Mouse (Mus musculus) MEL (cell line): Measurements from ENCODE around the gene Abca7. TPM values are rescaled to one million over a fixed set of nuclear protein-coding genes. Genes with fewer than 3 reads are reported as not detected.

ENCODE experiments used
- DNase-seq: peaks from one replicate; pipeline ENCODE4 v3.0.0; 2011; ENCODE audit warnings: low read depth, low spot score
- H3K27ac ChIP-seq: 2 replicates; pipeline ENCODE4 v1.5.1; 2012; ENCODE audit warnings: low read depth, mild to moderate bottlenecking, control low read depth, low read length, moderate library complexity; ENCODE audit not compliant: control insufficient read depth
- H3K27me3 ChIP-seq, 2 experiments: fragments of 150-350 bp in 1 of 2; sonication (generic) in 1 of 2; 2 replicates each; pipeline ENCODE4 v1.6.1; 2012; ENCODE audit warnings: low read length in 2 of 2, mild to moderate bottlenecking in 2 of 2, improper control_type of control experiment in 1 of 2, moderate library complexity in 1 of 2; ENCODE audit not compliant: insufficient read depth in 2 of 2, control insufficient read depth in 1 of 2
- H3K36me3 ChIP-seq, 2 experiments: 2 replicates each; pipeline ENCODE4 v1.6.1; 2012 to 2014; ENCODE audit warnings: low read length in 2 of 2, improper control_type of control experiment in 1 of 2, inconsistent platforms in 1 of 2, mild to moderate bottlenecking in 1 of 2; ENCODE audit not compliant: insufficient read depth in 2 of 2, control insufficient read depth in 1 of 2
- H3K4me1 ChIP-seq, 2 experiments: fragments of 150-350 bp in 1 of 2; sonication (generic) in 1 of 2; 2 replicates each; pipeline ENCODE4 v1.6.1; 2012; ENCODE audit warnings: low read length in 2 of 2, improper control_type of control experiment in 1 of 2, mild to moderate bottlenecking in 1 of 2; ENCODE audit not compliant: insufficient read depth in 2 of 2, control insufficient read depth in 1 of 2
- H3K4me3 ChIP-seq, 2 experiments: fragments of 150-350 bp in 1 of 2; sonication (generic) in 1 of 2; 2 replicates each; pipeline ENCODE4 v1.5.1; 2012; ENCODE audit warnings: low read depth in 2 of 2, low read length in 2 of 2, mild to moderate bottlenecking in 2 of 2, moderate library complexity in 2 of 2, control low read depth in 1 of 2, improper control_type of control experiment in 1 of 2; ENCODE audit not compliant: control insufficient read depth in 1 of 2, insufficient read depth in 1 of 2
- H3K79me2 ChIP-seq: 2 replicates; pipeline ENCODE4 v1.6.1; 2012; ENCODE audit warnings: mild to moderate bottlenecking, low read length, moderate library complexity; ENCODE audit not compliant: control insufficient read depth, poor library complexity, insufficient read depth
- H3K9ac ChIP-seq: 2 replicates; pipeline ENCODE4 v1.6.1; 2012; ENCODE audit warnings: low read depth, mild to moderate bottlenecking, control low read depth, low read length, moderate library complexity; ENCODE audit not compliant: control insufficient read depth, poor library complexity, severe bottlenecking
- H3K9me3 ChIP-seq: fragments of 150-350 bp; sonication (generic); replicated peaks from 2 replicates; pipeline ENCODE4 v1.6.1; 2012; ENCODE audit warnings: mild to moderate bottlenecking, low read length, improper control_type of control experiment, moderate library complexity; ENCODE audit not compliant: insufficient read depth
- CTCF ChIP-seq, 3 experiments: IDR thresholded peaks in 2 of 3; conservative IDR thresholded peaks in 1 of 3; 2 replicates each; pipeline ENCODE4 v1.5.1; 2011 to 2012; ENCODE audit warnings: low read length in 3 of 3, low read depth in 2 of 3, mild to moderate bottlenecking in 2 of 3, improper control_type of control experiment in 1 of 3, inconsistent platforms in 1 of 3, mixed read lengths in 1 of 3, moderate library complexity in 1 of 3; ENCODE audit not compliant: control insufficient read depth in 1 of 3, insufficient read depth in 1 of 3, poor library complexity in 1 of 3, severe bottlenecking in 1 of 3
- ELF1 ChIP-seq: IDR thresholded peaks from 2 replicates; pipeline ENCODE4 v1.6.1; 2014; ENCODE audit warnings: low read depth, mild to moderate bottlenecking, inconsistent platforms, low read length, improper control_type of control experiment, moderate library complexity
- EP300 ChIP-seq, 2 experiments: IDR thresholded peaks; 2 replicates each; pipeline ENCODE4 v1.6.1; 2011; ENCODE audit warnings: improper control_type of control experiment in 2 of 2, low read length in 2 of 2, low read depth in 1 of 2, mild to moderate bottlenecking in 1 of 2
- ETS1 ChIP-seq: IDR thresholded peaks from 2 replicates; pipeline ENCODE4 v1.6.1; 2012; ENCODE audit warnings: low read depth, mild to moderate bottlenecking, inconsistent platforms, low read length, improper control_type of control experiment, moderate library complexity
- GATA1 ChIP-seq: IDR thresholded peaks from 2 replicates; pipeline ENCODE4 v1.6.1; 2011; ENCODE audit warnings: low read depth, low read length, improper control_type of control experiment
- HCFC1 ChIP-seq: IDR thresholded peaks from 2 replicates; pipeline ENCODE4 v1.6.1; 2012; ENCODE audit warnings: low read depth, mild to moderate bottlenecking, inconsistent platforms, low read length, improper control_type of control experiment, moderate library complexity
- JUND ChIP-seq: IDR thresholded peaks from 2 replicates; pipeline ENCODE4 v1.6.1; 2011; ENCODE audit warnings: low read depth, mild to moderate bottlenecking, improper control_type of control experiment, low read length
- MYC ChIP-seq: IDR thresholded peaks from 2 replicates; pipeline ENCODE4 v1.6.1; 2011; ENCODE audit warnings: low read depth, mild to moderate bottlenecking, low read length, improper control_type of control experiment, moderate library complexity
- NELFE ChIP-seq: IDR thresholded peaks from 2 replicates; pipeline ENCODE4 v1.6.1; 2011; ENCODE audit warnings: low read depth, low read length, improper control_type of control experiment
- NRF1 ChIP-seq: IDR thresholded peaks from 2 replicates; pipeline ENCODE4 v1.6.1; 2014; ENCODE audit warnings: low read depth, mild to moderate bottlenecking, inconsistent platforms, low read length, improper control_type of control experiment, moderate library complexity; ENCODE audit not compliant: poor library complexity, insufficient read depth, severe bottlenecking
- POLR2A ChIP-seq, 2 experiments: IDR thresholded peaks; 2 replicates each; pipeline ENCODE4 v1.6.1; 2011 to 2012; ENCODE audit warnings: low read length in 2 of 2, mild to moderate bottlenecking in 2 of 2, control low read depth in 1 of 2, improper control_type of control experiment in 1 of 2, low read depth in 1 of 2, moderate library complexity in 1 of 2; ENCODE audit not compliant: control insufficient read depth in 1 of 2, insufficient read depth in 1 of 2, poor library complexity in 1 of 2
- POLR2AphosphoS2 ChIP-seq: IDR thresholded peaks from 2 replicates; pipeline ENCODE4 v1.6.1; 2011; ENCODE audit warnings: low read length, improper control_type of control experiment
- RAD21 ChIP-seq: IDR thresholded peaks from 2 replicates; pipeline ENCODE4 v1.6.1; 2011; ENCODE audit warnings: mild to moderate bottlenecking, low read depth, low read length, improper control_type of control experiment
- RCOR1 ChIP-seq: IDR thresholded peaks from 2 replicates; pipeline ENCODE4 v1.6.1; 2012; ENCODE audit warnings: low read depth, mild to moderate bottlenecking, inconsistent platforms, low read length, improper control_type of control experiment
- SMC3 ChIP-seq: IDR thresholded peaks from 2 replicates; pipeline ENCODE4 v1.6.1; 2011; ENCODE audit warnings: low read depth, low read length, improper control_type of control experiment
- TBP ChIP-seq: IDR thresholded peaks from 2 replicates; pipeline ENCODE4 v1.8.0; 2011; ENCODE audit warnings: low read depth, low read length, improper control_type of control experiment
- UBTF ChIP-seq: IDR thresholded peaks from 2 replicates; pipeline ENCODE4 v1.6.1; 2012; ENCODE audit warnings: low read depth, mild to moderate bottlenecking, inconsistent platforms, low read length, improper control_type of control experiment, moderate library complexity, borderline replicate concordance; ENCODE audit not compliant: insufficient read depth
- USF2 ChIP-seq, 2 experiments: IDR thresholded peaks; 2 replicates each; pipeline ENCODE4 v1.6.1; 2011 to 2012; ENCODE audit warnings: improper control_type of control experiment in 2 of 2, low read length in 2 of 2, borderline replicate concordance in 1 of 2, inconsistent platforms in 1 of 2, low read depth in 1 of 2, mild to moderate bottlenecking in 1 of 2; ENCODE audit not compliant: insufficient read depth in 1 of 2
- polyA plus RNA-seq, 2 experiments: library from polyadenylated mRNA; stranded (reverse) in 1 of 2; unstranded in 1 of 2; fragments of >175 nt in 1 of 2; fragments of >200 nt in 1 of 2; gene quantifications; 2 replicates each; pipeline versions ENCODE4 v1.2.1 to v1.2.4; 2012; ENCODE audit warnings: low replicate concordance in 2 of 2, low read depth in 1 of 2; ENCODE audit not compliant: insufficient read length in 2 of 2, insufficient read depth in 1 of 2, missing spikeins in 1 of 2
- total RNA-seq: library from RNA; depleted of rRNA; stranded (reverse); fragments of 300-350 nt; gene quantifications from 2 replicates; pipeline ENCODE4 v1.2.3, GENCODE M21; 2012

The Abca7 gene
- total and polyA plus RNA-seq, 3 experiments, result 7.7 to 16.8 TPM; not detected in 1

- H3K4me1 ChIP-seq, result peaks cover 14 to 28% of the 10 kb centered on the region in 2 experiments
- TF ChIP-seq CTCF (IDR thresholded peaks at IDR 0.05 in 2 of 3, conservative IDR thresholded peaks at IDR 0.05 in 1 of 3; ENCODE audit: control insufficient read depth in 1 of 3, insufficient read depth in 1 of 3, low read depth in 2 of 3, low read length in 3 of 3, poor library complexity in 1 of 3, severe bottlenecking in 1 of 3) (peak; percentile 39 to 65 (median 59); a peak in 5 of 6 replicates), RAD21 (peak; percentile 54), JUND (no peak), SMC3 (peak; percentile 36)
- TF ChIP-seq, all 39 proteins: peak for 3
- H3K9me3 ChIP-seq, result no peaks in the 10 kb centered on the region
- no peak overlapping the region for H3K4me3 ChIP-seq
- no peak overlapping the region for H3K27ac ChIP-seq
- H3K9ac ChIP-seq, result no peak overlapping the region
- H3K79me2 ChIP-seq, result peaks cover under 1% of the 10 kb centered on the region; the same call in 1 of the 2 replicates
- H3K27me3 ChIP-seq, result no peaks in the 10 kb centered on the region
- peaks cover 0 to 16% of the 10 kb centered on the region in 2 experiments; a peak in 2 of 4 replicates for H3K36me3 ChIP-seq
- no peak for DNase-seq
Observed at GRCm38 (mm10) chr10:79991548-79991947, 4.7 kb upstream of the Abca7 start.

GRCm38 (mm10) chr10:79994397-79995115 is 1.7 kb upstream of the Abca7 start:
- H3K4me3 ChIP-seq, result peak overlapping the region; percentile 3 to 17
- H3K4me1 ChIP-seq, result peaks cover 14 to 26% of the 10 kb centered on the region in 2 experiments
- H3K9ac ChIP-seq, result peak overlapping the region; percentile 66
- H3K27me3 ChIP-seq, result no peaks in the 10 kb centered on the region
- peaks cover 5% of the 10 kb centered on the region; the same call in 1 of the 2 replicates for H3K79me2 ChIP-seq
- DNase-seq, result peak; percentile 76
- H3K36me3 ChIP-seq, result peaks cover 0 to 17% of the 10 kb centered on the region in 2 experiments; a peak in 2 of 4 replicates
- no peaks in the 10 kb centered on the region for H3K9me3 ChIP-seq
- TF ChIP-seq ETS1, result peak; percentile 28; the same call in 1 of the 2 replicates
- TF ChIP-seq HCFC1, result peak; percentile 13; the same call in 1 of the 2 replicates
- peak in 1 of 2 experiments; percentile 29; a peak in 1 of 4 replicates for TF ChIP-seq POLR2A (IDR thresholded peaks at IDR 0.05; ENCODE audit: control insufficient read depth in 1 of 2, insufficient read depth in 1 of 2, low read depth in 1 of 2, low read length in 2 of 2, poor library complexity in 1 of 2)
- TF ChIP-seq TBP, result peak; percentile 59
- TF ChIP-seq ELF1, result peak; percentile 50
- TF ChIP-seq GATA1, result peak; percentile 10; the same call in 1 of the 2 replicates
- 0 out of 2 replicates have a peak, but pooled peaks have one; percentile 19 for TF ChIP-seq RCOR1
- no peak for TF ChIP-seq USF2 (IDR thresholded peaks at IDR 0.05; ENCODE audit: borderline replicate concordance in 1 of 2, insufficient read depth in 1 of 2, low read depth in 1 of 2, low read length in 2 of 2)
- TF ChIP-seq MYC, result no peak
- peak; percentile 29; the same call in 1 of the 2 replicates for TF ChIP-seq NELFE
- TF ChIP-seq UBTF, result 0 out of 2 replicates have a peak, but pooled peaks have one; percentile 26
- no peak for TF ChIP-seq SMC3
- TF ChIP-seq EP300 (IDR thresholded peaks at IDR 0.05; ENCODE audit: low read depth in 1 of 2, low read length in 2 of 2), result peak; percentile 44 to 48; a peak in 2 of 4 replicates
- no peak for TF ChIP-seq NRF1
- no peak for TF ChIP-seq POLR2AphosphoS2
- peak overlapping the region; percentile 93 for H3K27ac ChIP-seq
